Mouse (Mus musculus) hindbrain, embryonic 14.5 days (tissue): Measurements from ENCODE around the gene Caly. TPM values are rescaled to one million over a fixed set of nuclear protein-coding genes. Genes with fewer than 3 reads are reported as not detected.
A peak's percentile ranks its signal among the peaks of the same experiment; 100 is the strongest.

Experiments
- ATAC-seq: fragments of 200-750 bp; cut with Nextera tagmentation; 2 replicates; pipeline ENCODE4 v1.8.0; 2017; ENCODE audit warnings: moderate number of reproducible peaks, mild to moderate bottlenecking, moderate TSS enrichment, moderate library complexity; ENCODE audit not compliant: low FRiP score
- DNase-seq: peaks from one replicate; pipeline ENCODE4 v3.0.0-alpha.2; 2015; ENCODE audit warnings: low spot score
- H3K27ac ChIP-seq: fragments of 300-500 bp; sonication (generic); 2 replicates; pipeline ENCODE4 v1.5.1; 2014; ENCODE audit warnings: mild to moderate bottlenecking, moderate library complexity
- H3K27me3 ChIP-seq: fragments of 300-500 bp; sonication (generic); 2 replicates; pipeline ENCODE4 v1.6.1; 2014; ENCODE audit warnings: mild to moderate bottlenecking, low read length, mixed read lengths; ENCODE audit not compliant: control insufficient read depth, insufficient read depth
- H3K36me3 ChIP-seq: fragments of 300-500 bp; sonication (generic); replicated peaks from 2 replicates; pipeline ENCODE4 v1.6.1; 2014; ENCODE audit not compliant: control insufficient read depth, insufficient read depth
- H3K4me1 ChIP-seq: fragments of 300-500 bp; sonication (generic); replicated peaks from 2 replicates; pipeline ENCODE4 v1.6.1; 2014; ENCODE audit warnings: antibody characterized with exemption, low read length, mixed read lengths; ENCODE audit not compliant: control insufficient read depth, insufficient read depth
- H3K4me2 ChIP-seq: fragments of 300-500 bp; sonication (generic); replicated peaks from 2 replicates; pipeline ENCODE4 v1.6.1; 2014; ENCODE audit warnings: mild to moderate bottlenecking, moderate library complexity
- H3K4me3 ChIP-seq: fragments of 300-500 bp; sonication (generic); replicated peaks from 2 replicates; pipeline ENCODE4 v1.5.1; 2014; ENCODE audit warnings: mild to moderate bottlenecking, low read length
- H3K9ac ChIP-seq: fragments of 300-500 bp; sonication (generic); 2 replicates; pipeline ENCODE4 v1.6.1; 2014
- H3K9me3 ChIP-seq: fragments of 300-500 bp; sonication (generic); 2 replicates; pipeline ENCODE4 v1.6.1; 2016; ENCODE audit warnings: low read length; ENCODE audit not compliant: control insufficient read depth
- WGBS: fragments of 180-500 bp; shearing (Covaris S2); extraction: QIAGEN DNeasy Blood & Tissue Kit; methylation state at CpG from one replicate; pipeline ENCODE4 v1.1.7; 2014; 5-methylcytosine and 5-hydroxymethylcytosine counted together
- polyA plus RNA-seq: library from polyadenylated mRNA; unstranded; fragments of >200 nt; fragmentation: Nextera tagmentation; extraction: Ambion mirVana; gene quantifications from 2 replicates; pipeline ENCODE4 v1.2.1, GENCODE M21; 2014

The Caly gene
- polyA plus RNA-seq, 1 experiment from 2014 or later = 257 TPM

- WGBS = 74% methylated on average over 6 of the region's 6 CpGs
- ATAC-seq (no peak), DNase-seq (no peak)
- no peak overlapping the region for H3K9ac ChIP-seq
- no peak overlapping the region for H3K4me2 ChIP-seq
- no peaks in the 10 kb centered on the region for H3K9me3 ChIP-seq
- no peaks in the 10 kb centered on the region for H3K4me1 ChIP-seq
- no peak overlapping the region for H3K4me3 ChIP-seq
- peaks cover 16% of the 10 kb centered on the region for H3K36me3 ChIP-seq
- H3K27me3 ChIP-seq = peaks cover 11% of the 10 kb centered on the region; the same call in 1 of the 2 replicates
- no peak overlapping the region for H3K27ac ChIP-seq
These were observed 15.0 kb downstream of the Caly start for GRCm38 (mm10) chr7:140067397-140067796.

GRCm38 (mm10) chr7:140063092-140063491 is 19.3 kb downstream of the Caly start:
- 21% methylated on average over 7 of the region's 7 CpGs for WGBS
- Histone ChIP-seq H3K4me3 (no peak overlapping the region), H3K9me3 (no peaks in the 10 kb centered on the region), H3K4me2 (no peak overlapping the region), H3K36me3 (no peaks in the 10 kb centered on the region), H3K27ac (no peak overlapping the region), H3K4me1 (peaks cover 28% of the 10 kb centered on the region), H3K9ac (no peak overlapping the region), H3K27me3 (peaks cover 17% of the 10 kb centered on the region; the same call in 1 of the 2 replicates)
- ATAC-seq = no peak
- peak; percentile 87 for DNase-seq

GRCm38 (mm10) chr7:140062307-140062706 is 20.0 kb downstream of the Caly start:
- H3K9ac ChIP-seq = no peak overlapping the region
- no peak overlapping the region for H3K27ac ChIP-seq
- no peak overlapping the region for H3K4me2 ChIP-seq
- DNase-seq (no peak), ATAC-seq (no peak)
- H3K9me3 ChIP-seq = no peaks in the 10 kb centered on the region
- no peak overlapping the region for H3K4me3 ChIP-seq
- H3K36me3 ChIP-seq = no peaks in the 10 kb centered on the region
- 10% methylated on average over 11 of the region's 11 CpGs for WGBS
- H3K4me1 ChIP-seq = peaks cover 33% of the 10 kb centered on the region
- peaks cover 17% of the 10 kb centered on the region; the same call in 1 of the 2 replicates for H3K27me3 ChIP-seq

GRCm38 (mm10) chr7:140061832-140062130 is 20.6 kb downstream of the Caly start:
- 3% methylated on average over 6 of the region's 6 CpGs for WGBS
- no peak overlapping the region for H3K27ac ChIP-seq
- 0 out of 2 replicates have a peak, but pooled peaks have one; percentile 0 for ATAC-seq
- peak overlapping the region; percentile 66; the same call in 1 of the 2 replicates for H3K9ac ChIP-seq
- no peak for DNase-seq
- no peaks in the 10 kb centered on the region for H3K36me3 ChIP-seq
- peaks cover 17% of the 10 kb centered on the region; the same call in 1 of the 2 replicates for H3K27me3 ChIP-seq
- no peaks in the 10 kb centered on the region for H3K9me3 ChIP-seq
- peak overlapping the region; percentile 30; the same call in 1 of the 2 replicates for H3K4me3 ChIP-seq
- peaks cover 38% of the 10 kb centered on the region for H3K4me1 ChIP-seq
- H3K4me2 ChIP-seq = peak overlapping the region; percentile 83

GRCm38 (mm10) chr7:140060936-140061831 is 21.2 kb downstream of the Caly start:
- Histone ChIP-seq H3K27me3 (peaks cover 17% of the 10 kb centered on the region; the same call in 1 of the 2 replicates), H3K9me3 (no peaks in the 10 kb centered on the region), H3K4me2 (peak overlapping the region; percentile 83), H3K9ac (peak overlapping the region; percentile 66), H3K36me3 (no peaks in the 10 kb centered on the region), H3K4me1 (peaks cover 39% of the 10 kb centered on the region), H3K4me3 (peak overlapping the region; percentile 30), H3K27ac (peak overlapping the region; percentile 27; the same call in 1 of the 2 replicates)
- DNase-seq = peak; percentile 75
- peak; percentile 55 for ATAC-seq
- WGBS = under 1% methylated on average over 47 of the region's 47 CpGs

GRCm38 (mm10) chr7:140059601-140060000 is 22.7 kb downstream of the Caly start:
- no peak for DNase-seq
- H3K36me3 ChIP-seq = no peaks in the 10 kb centered on the region
- H3K9ac ChIP-seq = no peak overlapping the region
- peaks cover 6% of the 10 kb centered on the region; the same call in 1 of the 2 replicates for H3K27me3 ChIP-seq
- H3K9me3 ChIP-seq = no peaks in the 10 kb centered on the region
- 15% methylated on average over 4 of the region's 4 CpGs for WGBS
- H3K4me3 ChIP-seq = no peak overlapping the region
- no peak overlapping the region for H3K27ac ChIP-seq
- H3K4me2 ChIP-seq = no peak overlapping the region
- H3K4me1 ChIP-seq = peaks cover 39% of the 10 kb centered on the region
- no peak for ATAC-seq

- DNase-seq (peak; percentile 40), ATAC-seq (no peak)
- Histone ChIP-seq H3K4me3 (peak overlapping the region; percentile 44), H3K27ac (peak overlapping the region; percentile 93), H3K9me3 (no peaks in the 10 kb centered on the region), H3K9ac (peak overlapping the region; percentile 75), H3K4me1 (peaks cover 39% of the 10 kb centered on the region), H3K27me3 (peaks cover 6% of the 10 kb centered on the region; the same call in 1 of the 2 replicates), H3K4me2 (peak overlapping the region; percentile 73), H3K36me3 (no peaks in the 10 kb centered on the region)
- WGBS = 5% methylated on average over 7 of the region's 7 CpGs
These were observed 23.8 kb downstream of the Caly start for GRCm38 (mm10) chr7:140058528-140058927.

GRCm38 (mm10) chr7:140057413-140058407 is 24.6 kb downstream of the Caly start:
- H3K9ac ChIP-seq = peak overlapping the region; percentile 75
- peak overlapping the region; percentile 73 for H3K4me2 ChIP-seq
- ATAC-seq (peak; percentile 75), DNase-seq (peak; percentile 80)
- H3K36me3 ChIP-seq = no peaks in the 10 kb centered on the region
- no peaks in the 10 kb centered on the region for H3K9me3 ChIP-seq
- H3K4me3 ChIP-seq = peak overlapping the region; percentile 44
- H3K27ac ChIP-seq = peak overlapping the region; percentile 93
- WGBS = 2% methylated on average over 53 of the region's 53 CpGs
- H3K27me3 ChIP-seq = peaks cover 6% of the 10 kb centered on the region; the same call in 1 of the 2 replicates
- H3K4me1 ChIP-seq = peaks cover 39% of the 10 kb centered on the region
